Mouse (Mus musculus) right cerebral cortex, adult 18-20 months (tissue): ENCODE results near the gene Spa17.
A peak's percentile ranks its signal among the peaks of the same experiment; 100 is the strongest.

Experiments
- DNase-seq: peaks from one replicate; pipeline ENCODE4 v3.0.0; 2022; ENCODE audit warnings: mixed read lengths

Spa17 gene

GRCm38 (mm10) chr9:37556366-37556765 lies 57.2 kb downstream of the Spa17 start:
- DNase-seq: no peak

GRCm38 (mm10) chr9:37554838-37555748 lies 58.4 kb downstream of the Spa17 start, which contains the start of gene Siae:
Siae (plus strand) TSS chr9:37555698.
- DNase-seq: peak; percentile 73

- DNase-seq: no peak
Observed at GRCm38 (mm10) chr9:37554279-37554678, 59.2 kb downstream of the Spa17 start.
